In the genomic region with DNA sequence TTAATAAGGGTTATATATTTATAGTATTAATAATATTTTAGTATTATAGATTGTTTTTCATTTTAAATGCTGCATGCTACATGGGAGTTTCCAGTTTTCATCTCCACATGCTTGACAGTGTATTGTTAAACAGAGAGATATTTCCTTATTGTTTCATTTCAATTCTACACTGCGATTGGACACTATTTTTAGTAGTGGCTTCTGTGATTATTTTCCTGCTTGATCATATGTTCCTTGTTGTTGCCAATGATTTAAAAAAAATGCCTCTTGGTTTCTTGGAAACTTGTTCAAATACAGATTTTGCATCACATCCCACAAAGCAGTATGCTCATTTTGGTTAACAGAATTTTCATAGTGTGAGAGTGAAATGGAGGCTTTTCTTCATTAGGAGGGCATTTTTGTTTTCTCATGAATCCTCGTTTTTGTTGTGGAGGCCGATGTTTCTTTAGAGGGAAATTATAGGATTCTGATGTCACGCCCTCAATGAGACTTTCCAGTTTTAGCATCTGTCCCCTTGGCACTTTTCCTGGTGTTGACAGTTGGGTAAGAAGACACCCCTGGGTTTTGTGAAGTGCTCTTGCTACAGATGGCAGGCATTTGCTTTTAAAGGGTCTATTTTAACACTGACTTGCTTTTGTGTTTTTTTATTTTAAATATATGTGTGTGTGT, we compare ENCODE assay signal across 9 mouse cellular contexts. TPM values are rescaled to one million over a fixed set of nuclear protein-coding genes. Genes with fewer than 3 reads are reported as not detected.
DNase-seq lines count a peak whose midpoint lies in the region; ATAC-seq lines count a peak whose summit lies in the region.
"Had no signal": no experiment of that assay in that cellular context is flagged by ENCODE, and none has a peak within 500 bp of the region (broad histone marks: within the 10 kb centered on the region; RNA-seq: fewer than 3 reads in every experiment).

No protein-coding gene starts in this region.

- H3K36me3 ChIP-seq in heart, embryonic 15.5 days = no peaks in the 10 kb centered on the region
- no peaks in the 10 kb centered on the region for H3K36me3 ChIP-seq in kidney, embryonic 14.5 days (ENCODE audit: control insufficient read depth, insufficient read depth, low read length)
- H3K36me3 ChIP-seq: embryonic facial prominence, embryonic 12.5 days had no signal

- H3K27me3 ChIP-seq in heart, embryonic 15.5 days = no peaks in the 10 kb centered on the region
- no peaks in the 10 kb centered on the region for H3K27me3 ChIP-seq in kidney, embryonic 14.5 days (ENCODE audit: control insufficient read depth, insufficient read depth, low read length)
- H3K27me3 ChIP-seq: embryonic facial prominence, embryonic 12.5 days had no signal

- H3K9ac ChIP-seq in heart, embryonic 15.5 days = no peak overlapping the region
- no peak overlapping the region for H3K9ac ChIP-seq in kidney, embryonic 14.5 days (ENCODE audit: low read depth, low read length)
- H3K9ac ChIP-seq: embryonic facial prominence, embryonic 12.5 days had no signal

- H3K4me3 ChIP-seq in heart, embryonic 15.5 days = no peak overlapping the region
- H3K4me3 ChIP-seq in kidney, embryonic 14.5 days (ENCODE audit: low read length) = no peak overlapping the region
- H3K4me3 ChIP-seq: embryonic facial prominence, embryonic 12.5 days had no signal

- no peak for ATAC-seq in heart, embryonic 15.5 days (replicated peaks; ENCODE audit: insufficient number of reproducible peaks, insufficient read depth, low FRiP score, low read depth)
- no peak for ATAC-seq in kidney, embryonic 14.5 days (ENCODE audit: low FRiP score, low TSS enrichment)

- intact Hi-C loops in left cerebral cortex, postnatal 36 days (cut with DNase I) = no loop called here

- peak overlapping the region; percentile 61 for H3K27ac ChIP-seq in heart, embryonic 15.5 days
- no peak overlapping the region for H3K27ac ChIP-seq in kidney, embryonic 14.5 days (ENCODE audit: low read depth, low read length)
- H3K27ac ChIP-seq: embryonic facial prominence, embryonic 12.5 days had no signal

- DNase-seq in lung, postnatal 36 days = peak; percentile 3
- DNase-seq in lung, postnatal 14 days = no peak
- peak; percentile 87 for DNase-seq in cerebellum, adult 9-11 months
- DNase-seq in left cerebral cortex, postnatal 36 days (ENCODE audit: low spot score in 2 of 2) = peak; percentile 20 to 22
- no peak for DNase-seq in spleen, postnatal 14 days (ENCODE audit: low spot score in 2 of 2)
- DNase-seq: kidney, adult 2 months had no signal

- peak overlapping the region; percentile 43 for H3K4me2 ChIP-seq in heart, embryonic 15.5 days
- H3K4me2 ChIP-seq in kidney, embryonic 14.5 days (replicated peaks; ENCODE audit: low read depth, low read length) = no peak overlapping the region
- H3K4me2 ChIP-seq: embryonic facial prominence, embryonic 12.5 days had no signal

- H3K9me3 ChIP-seq in heart, embryonic 15.5 days (replicated peaks) = no peaks in the 10 kb centered on the region
- H3K9me3 ChIP-seq in kidney, embryonic 14.5 days (ENCODE audit: control insufficient read depth, low read length) = no peaks in the 10 kb centered on the region
- H3K9me3 ChIP-seq: embryonic facial prominence, embryonic 12.5 days had no signal

- no peaks in the 10 kb centered on the region; the same call in 1 of the 2 replicates for H3K4me1 ChIP-seq in heart, embryonic 15.5 days (replicated peaks)
- H3K4me1 ChIP-seq in kidney, embryonic 14.5 days (ENCODE audit: control insufficient read depth, insufficient read depth, low read length) = no peaks in the 10 kb centered on the region
- H3K4me1 ChIP-seq: embryonic facial prominence, embryonic 12.5 days had no signal

- WGBS in heart, embryonic 15.5 days = 29% methylated on average over 4 of the region's 4 CpGs
- WGBS in kidney, embryonic 14.5 days = 84% methylated on average over 4 of the region's 4 CpGs

RNA-seq across cellular contexts. Expression of gene Kcnj3, which starts 44.3 kb away (rescaled TPM):
- polyA plus RNA-seq in heart, embryonic 15.5 days (2015; fragmentation: Nextera tagmentation; extraction: Ambion mirVana) = 5.6 and 5.8 TPM in 2 replicates
- total RNA-seq in left cerebral cortex, postnatal 36 days (2021) = 100 to 1,000 TPM; 111 to 117 TPM
- polyA plus RNA-seq in kidney, embryonic 14.5 days (2014; fragmentation: Nextera tagmentation; extraction: Ambion mirVana) = not detected in 2 replicates

Comparison
In these comparisons a context has a peak if more than half of its experiments do, and no peak if none do; other contexts are left out.
1. DNase-seq: peak in lung, postnatal 36 days (single experiment), cerebellum, adult 9-11 months (single experiment) and left cerebral cortex, postnatal 36 days (2 of 2); none in lung, postnatal 14 days (single experiment) and spleen, postnatal 14 days (0 of 2).